Mouse (Mus musculus) gastrocnemius, postnatal 36 days (tissue): ENCODE results near the gene Trim42. TPM values are rescaled to one million over a fixed set of nuclear protein-coding genes. Genes with fewer than 3 reads are reported as not detected.

Experiments
- DNase-seq, 2 experiments: peaks; one replicate each; pipeline ENCODE4 v3.0.0; 2022
- intact Hi-C: fragments of 180-260 bp; cut with DNase I; formaldehyde crosslinking; loops from one replicate; pipeline ENCODE4 v1.15.1; 2025
- long read RNA-seq, 2 experiments: library from polyadenylated mRNA; stranded (forward); transcript quantifications; one replicate each; pipeline ENCODE4 v2.0.0; 2021
- total RNA-seq, 2 experiments: library from RNA; stranded (reverse); gene quantifications; 2 replicates each; pipeline ENCODE4 v1.2.3; 2021

Trim42 gene
- total RNA-seq: not detected
- long read RNA-seq, experiment 1: 0 reads
- long read RNA-seq, experiment 2: 0 reads

GRCm38 (mm10) chr9:97369591-97369990 lies at the start of gene Trim42:
Gene Trim42 (minus strand): TSS chr9:97369958.
- no peak for DNase-seq
- intact Hi-C loops: no loop called here

- DNase-seq: no peak
- intact Hi-C loops: no loop called here
These were observed 45.3 kb upstream of the Trim42 start for GRCm38 (mm10) chr9:97414876-97415668.

GRCm38 (mm10) chr9:97408142-97408541 lies 38.4 kb upstream of the Trim42 start:
- intact Hi-C loops: no loop called here
- DNase-seq: no peak

- DNase-seq: no peak
- intact Hi-C loops: no loop called here
These were observed 13.3 kb downstream of the Trim42 start for GRCm38 (mm10) chr9:97356441-97356840.

- DNase-seq: no peak
- intact Hi-C loops: no loop called here
These were observed 24.9 kb downstream of the Trim42 start for GRCm38 (mm10) chr9:97344767-97345297.

- intact Hi-C loops: loop anchor here (2.0 kb wide), 1 partner anchor 17 kb away; no protein-coding TSS in a partner anchor
- no peak for DNase-seq
These were observed 28.0 kb downstream of the Trim42 start for GRCm38 (mm10) chr9:97341772-97342171.

- no peak for DNase-seq
- intact Hi-C loops: loop anchor here (5.0 kb wide), 1 partner anchor 151 kb away; no protein-coding TSS in a partner anchor
These were observed 46.9 kb downstream of the Trim42 start for GRCm38 (mm10) chr9:97322846-97323245.

GRCm38 (mm10) chr9:97322120-97322519 lies 47.6 kb downstream of the Trim42 start:
- no peak for DNase-seq
- intact Hi-C loops: loop anchor here (5.0 kb wide), 1 partner anchor 150 kb away; no protein-coding TSS in a partner anchor

GRCm38 (mm10) chr9:97315421-97316055 lies 54.2 kb downstream of the Trim42 start:
- intact Hi-C loops: no loop called here
- DNase-seq: no peak

- intact Hi-C loops: no loop called here
- no peak for DNase-seq
These were observed 58.1 kb downstream of the Trim42 start for GRCm38 (mm10) chr9:97311614-97312013.

GRCm38 (mm10) chr9:97309509-97310053 lies 60.2 kb downstream of the Trim42 start:
- no peak for DNase-seq
- intact Hi-C loops: no loop called here

GRCm38 (mm10) chr9:97307705-97308485 lies 61.9 kb downstream of the Trim42 start:
- intact Hi-C loops: no loop called here
- DNase-seq: no peak
